Mouse (Mus musculus): ENCODE data around the gene Idh1.

DNA sequence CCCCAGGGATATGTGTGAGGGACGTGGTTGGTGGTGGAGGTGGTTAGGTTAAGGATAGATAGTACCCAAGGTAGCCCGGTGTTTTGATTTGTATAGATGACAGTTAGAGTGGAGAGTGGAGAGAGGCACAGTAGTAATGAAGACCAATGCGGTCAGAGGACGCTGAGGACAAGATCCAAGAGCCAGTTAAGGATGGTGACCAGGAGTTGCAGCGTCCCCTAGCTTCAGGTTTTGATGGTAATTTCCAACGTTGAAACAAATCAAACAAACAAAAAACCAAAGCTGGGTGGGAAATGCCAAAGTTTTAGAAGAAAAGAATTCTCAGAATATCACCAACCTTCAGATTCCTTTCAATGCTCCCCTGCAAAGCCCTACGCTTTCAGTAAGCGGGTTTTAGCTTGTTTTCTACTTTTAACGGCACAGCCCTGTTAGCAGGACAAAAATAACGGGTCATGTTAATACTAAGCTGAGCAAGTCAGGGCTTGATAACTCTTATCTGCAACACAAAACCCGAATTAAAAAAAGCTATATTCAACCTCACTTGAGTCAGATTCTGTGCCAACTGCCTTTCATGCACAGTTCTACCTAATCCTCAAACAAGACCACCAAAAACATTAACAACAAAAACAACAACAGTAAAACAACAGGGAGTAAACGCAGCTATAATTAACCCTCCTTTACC is 635 bp downstream of the Idh1 start:
- TF ChIP-seq GATA1 (IDR thresholded peaks at IDR 0.05; ENCODE audit: borderline replicate concordance, low read length), result no peak
- no peak for TF ChIP-seq FLI1 (IDR thresholded peaks at IDR 0.05; ENCODE audit: low read length)
